Comparison of ENCODE assay signal across 8 mouse cellular contexts in genomic region chr10:39369502-39369931, GRCm38 (mm10). TPM values are rescaled to one million over a fixed set of nuclear protein-coding genes. Genes with fewer than 3 reads are reported as not detected.
DNase-seq lines count a peak whose midpoint lies in the region; ATAC-seq and TF ChIP-seq lines count a peak whose summit lies in the region.

No protein-coding gene starts in this region.

- H3K4me2 ChIP-seq in forebrain, postnatal 0 days (ENCODE audit: low read depth) = peak overlapping the region; percentile 64
- peak overlapping the region; percentile 87 for H3K4me2 ChIP-seq in lung, embryonic 15.5 days

- under 1% methylated on average over 44 of the region's 44 CpGs for WGBS in cerebellum, adult 2 months
- WGBS in forebrain, postnatal 0 days = 5% methylated on average over 39 of the region's 44 CpGs
- under 1% methylated on average over 44 of the region's 44 CpGs for WGBS in lung, embryonic 15.5 days

- in situ Hi-C loops in ES-E14 (cut with MboI; ENCODE audit: low sequenced_read_pairs in 2 of 2, unreplicated experiment in 2 of 2) = no loop called here

- DNase-seq in ES-E14 (ENCODE audit: low read depth, low spot score) = peak; percentile 90
- peak; percentile 96 to 97 for DNase-seq in cerebellum, adult 2 months
- peak; percentile 98 for DNase-seq in forebrain, postnatal 0 days
- DNase-seq in heart, postnatal 4 days = peak; percentile 96
- DNase-seq in layer of hippocampus, adult 8-10 months (ENCODE audit: low spot score in 2 of 2) = peak; percentile 96 to 97
- peak; percentile 96 for DNase-seq in ovary, adult 18-20 months (ENCODE audit: low spot score)
- peak; percentile 98 for DNase-seq in thymus, postnatal 0 days (ENCODE audit: low spot score)

- peak; percentile 99 for ATAC-seq in forebrain, postnatal 0 days
- ATAC-seq in lung, embryonic 15.5 days (ENCODE audit: borderline replicate concordance, extremely low read depth, low FRiP score, low TSS enrichment) = peak; percentile 100

- no peaks in the 10 kb centered on the region for H3K4me1 ChIP-seq in ES-E14 (ENCODE audit: control insufficient read depth in 2 of 2, insufficient read depth in 2 of 2, low read length in 2 of 2, poor library complexity in 1 of 2)
- H3K4me1 ChIP-seq in cerebellum, adult 2 months (ENCODE audit: control insufficient read depth, insufficient read depth, low read length) = peaks cover 3% of the 10 kb centered on the region; the same call in 1 of the 2 replicates
- peaks cover 29% of the 10 kb centered on the region for H3K4me1 ChIP-seq in forebrain, postnatal 0 days (ENCODE audit: insufficient read depth)
- peaks cover 24% of the 10 kb centered on the region for H3K4me1 ChIP-seq in lung, embryonic 15.5 days

- no peak for TF ChIP-seq CTCF in cerebellum, adult 2 months (IDR thresholded peaks at IDR 0.05; ENCODE audit: borderline replicate concordance, insufficient read depth, low read depth, low read length)
- TF ChIP-seq CTCF in forebrain, postnatal 0 days (IDR thresholded peaks at IDR 0.05; ENCODE audit: low read depth) = peak; percentile 33; the same call in 1 of the 2 replicates

- H3K4me3 ChIP-seq in ES-E14 (ENCODE audit: insufficient read depth in 1 of 2, low read depth in 1 of 2, low read length in 2 of 2, poor library complexity in 1 of 2, severe bottlenecking in 1 of 2) = peak overlapping the region; percentile 87 to 96
- peak overlapping the region; percentile 58 for H3K4me3 ChIP-seq in cerebellum, adult 2 months (replicated peaks; ENCODE audit: insufficient read depth, low read depth, low read length)
- peak overlapping the region; percentile 97 for H3K4me3 ChIP-seq in forebrain, postnatal 0 days (ENCODE audit: low read depth, low read length)
- peak overlapping the region; percentile 83 for H3K4me3 ChIP-seq in lung, embryonic 15.5 days

- no peaks in the 10 kb centered on the region for H3K9me3 ChIP-seq in ES-E14 (ENCODE audit: control insufficient read depth, insufficient read depth, low read depth, low read length)
- no peaks in the 10 kb centered on the region for H3K9me3 ChIP-seq in forebrain, postnatal 0 days (ENCODE audit: low read length)
- H3K9me3 ChIP-seq in lung, embryonic 15.5 days = no peaks in the 10 kb centered on the region

- TF ChIP-seq POLR2A in cerebellum, adult 2 months (IDR thresholded peaks at IDR 0.05; ENCODE audit: borderline replicate concordance, insufficient read depth, low read length) = peak; percentile 86; the same call in 1 of the 2 replicates

- no peaks in the 10 kb centered on the region for H3K27me3 ChIP-seq in cerebellum, adult 2 months (ENCODE audit: control insufficient read depth, insufficient read depth, low read length)
- no peaks in the 10 kb centered on the region for H3K27me3 ChIP-seq in forebrain, postnatal 0 days (ENCODE audit: insufficient read depth, low read length)
- H3K27me3 ChIP-seq in lung, embryonic 15.5 days = peaks cover 3% of the 10 kb centered on the region; the same call in 1 of the 2 replicates

- H3K9ac ChIP-seq in ES-E14 (ENCODE audit: insufficient read depth, low read depth, low read length, poor library complexity, severe bottlenecking) = peak overlapping the region; percentile 80
- peak overlapping the region; percentile 99 for H3K9ac ChIP-seq in forebrain, postnatal 0 days
- H3K9ac ChIP-seq in lung, embryonic 15.5 days = peak overlapping the region; percentile 80

- H3K36me3 ChIP-seq in ES-E14 (ENCODE audit: control insufficient read depth, insufficient read depth, low read length, poor library complexity, severe bottlenecking) = no peaks in the 10 kb centered on the region
- no peaks in the 10 kb centered on the region for H3K36me3 ChIP-seq in forebrain, postnatal 0 days (ENCODE audit: insufficient read depth)
- no peaks in the 10 kb centered on the region for H3K36me3 ChIP-seq in lung, embryonic 15.5 days

- no peak overlapping the region for H3K27ac ChIP-seq in ES-E14 (ENCODE audit: insufficient read depth, low read depth, low read length, poor library complexity, severe bottlenecking)
- peak overlapping the region; percentile 98 for H3K27ac ChIP-seq in cerebellum, adult 2 months (ENCODE audit: insufficient read depth, low read length)
- peak overlapping the region; percentile 98 for H3K27ac ChIP-seq in forebrain, postnatal 0 days (ENCODE audit: low read depth, low read length)
- H3K27ac ChIP-seq in lung, embryonic 15.5 days = peak overlapping the region; percentile 82

TF ChIP-seq in ES-E14, 5 proteins besides CTCF, POLR2A, EP300 and RAD21:
- TF ChIP-seq ZNF384 (IDR thresholded peaks at IDR 0.05; ENCODE audit: low read depth, low read length) = no peak
- TF ChIP-seq HCFC1 (IDR thresholded peaks at IDR 0.05; ENCODE audit: borderline replicate concordance, insufficient read depth, low read length) = peak; percentile 6; the same call in 1 of the 2 replicates
- no peak for TF ChIP-seq MAFK (IDR thresholded peaks at IDR 0.05; ENCODE audit: insufficient read depth, low read depth, low read length)
- peak; percentile 61 for TF ChIP-seq CHD2 (IDR thresholded peaks at IDR 0.05; ENCODE audit: low read depth, low read length)
- no peak for TF ChIP-seq ZC3H11A (IDR thresholded peaks at IDR 0.05; ENCODE audit: borderline replicate concordance, low read depth, low read length)

RNA-seq across cellular contexts. Expression of gene Fyn, which starts 0.9 kb away (rescaled TPM):
- 14.6 and 14.9 TPM in 2 replicates for total RNA-seq in ES-E14 (2012; rRNA removed)
- polyA plus RNA-seq in cerebellum, adult 2 months (2012; rRNA removed) = 104 and 107 TPM in 2 replicates
- 147 and 155 TPM in 2 replicates for total RNA-seq in forebrain, postnatal 0 days (2014; rRNA removed)
- 75.1 and 85.8 TPM in 2 replicates for polyA plus RNA-seq in forebrain, postnatal 0 days (2015; fragmentation: Nextera tagmentation; extraction: Ambion mirVana)
- 10 to 100 TPM; 51.2 to 53.0 TPM for total RNA-seq in heart, postnatal 4 days (2021)
- total RNA-seq in layer of hippocampus, adult 8-10 months (2022) = 100 to 1,000 TPM; 113 to 122 (median 118) TPM
- 19.0 and 21.4 TPM in 2 replicates for polyA plus RNA-seq in lung, embryonic 15.5 days (2015; fragmentation: Nextera tagmentation; extraction: Ambion mirVana)
- 35.1 and 36.3 TPM in 2 replicates for polyA plus RNA-seq in thymus, postnatal 0 days (2015; fragmentation: Nextera tagmentation; extraction: Ambion mirVana)
